Mouse (Mus musculus): ENCODE results near the gene Enoph1.

GRCm38 (mm10) chr5:100102395-100102794 lies 62.6 kb downstream of the Enoph1 start:
- TF ChIP-seq POLR2A (IDR thresholded peaks at IDR 0.05; ENCODE audit: insufficient read depth, low read depth, low read length) = no peak
- TF ChIP-seq CTCF (IDR thresholded peaks at IDR 0.05; ENCODE audit: insufficient read depth, low read depth, low read length) = no peak

Data from olfactory bulb, adult 2 months (tissue).